Mouse (Mus musculus) right cerebral cortex, postnatal 4 days (tissue): ENCODE measurements around the gene Gm21863.
"Not testable (repeated sequence)": the region's sequence is repeated elsewhere in the genome, so short reads cannot be mapped to it uniquely, and the experiment has no call there.

Experiments
- DNase-seq: peaks from one replicate; pipeline ENCODE4 v3.0.0-alpha.2; 2022

The Gm21863 gene

DNA sequence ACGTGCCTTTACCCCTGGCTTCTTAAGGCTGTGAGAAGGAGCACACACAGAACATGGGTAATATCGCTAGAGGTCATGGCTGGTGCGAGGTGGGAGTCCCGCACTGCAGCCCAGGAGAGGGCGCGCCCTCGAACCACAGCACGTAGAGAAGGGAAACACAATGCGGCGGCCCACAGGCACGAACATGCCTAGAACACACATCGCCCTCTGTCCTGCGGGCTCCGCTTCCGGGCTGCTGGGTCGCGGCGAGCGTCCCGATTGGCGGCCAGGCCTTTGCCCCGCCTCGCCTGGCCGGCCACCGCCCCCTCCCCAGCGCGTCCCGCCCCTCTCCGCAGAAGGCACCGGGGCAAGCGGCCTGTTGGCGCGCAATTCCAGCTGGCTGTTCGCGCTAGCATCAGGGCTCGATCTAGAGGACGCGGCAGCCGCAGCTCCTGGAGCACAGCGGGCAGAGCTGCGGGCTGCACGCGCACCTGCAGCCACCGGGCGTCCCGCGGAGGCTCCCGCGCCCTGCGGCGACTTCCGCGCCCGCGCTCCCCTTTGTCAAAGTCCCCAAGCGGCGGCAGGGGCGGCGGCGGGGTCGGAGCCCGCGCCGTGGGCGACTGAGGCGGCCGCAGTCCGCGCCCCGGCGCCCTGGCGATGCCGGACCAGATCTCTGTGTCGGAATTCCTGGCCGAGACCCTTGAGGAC is at the start of gene Gm21863:
Gene Gm21863 (plus strand): TSS at position 637 of the 687 bp plus-strand sequence.
- not testable (repeated sequence) for DNase-seq

GRCm38 (mm10) chr12:19928049-19928448 is 26.3 kb upstream of the Gm21863 start:
- DNase-seq = not testable (repeated sequence)
